Mouse (Mus musculus) skeletal muscle tissue, adult 2 months (tissue): Measurements from ENCODE around the gene Jmy.

ENCODE experiments used
- DNase-seq: peaks from one replicate; pipeline ENCODE4 v3.0.0-alpha.2; 2012; ENCODE audit warnings: low read depth, low spot score

Jmy gene

DNA sequence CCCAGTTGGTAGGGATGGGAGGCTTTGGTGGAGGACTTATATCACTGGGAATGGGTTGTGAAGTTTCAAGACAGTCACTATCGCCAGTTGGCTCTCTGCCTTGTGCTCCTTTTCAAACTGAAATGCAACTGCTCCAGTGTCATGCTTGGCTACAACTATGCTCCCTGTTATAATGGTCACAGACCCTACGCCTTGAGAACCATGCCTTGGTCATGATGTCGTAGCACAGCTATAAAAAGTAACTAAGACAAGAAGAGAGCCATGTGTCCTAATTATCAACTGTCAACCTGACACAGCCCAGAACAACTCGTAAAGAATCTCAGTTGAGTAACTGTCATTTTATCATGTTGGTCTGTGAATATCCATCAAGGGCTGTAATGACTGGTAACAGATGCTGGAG is 41.0 kb downstream of the Jmy start:
- peak; percentile 13 for DNase-seq

DNA sequence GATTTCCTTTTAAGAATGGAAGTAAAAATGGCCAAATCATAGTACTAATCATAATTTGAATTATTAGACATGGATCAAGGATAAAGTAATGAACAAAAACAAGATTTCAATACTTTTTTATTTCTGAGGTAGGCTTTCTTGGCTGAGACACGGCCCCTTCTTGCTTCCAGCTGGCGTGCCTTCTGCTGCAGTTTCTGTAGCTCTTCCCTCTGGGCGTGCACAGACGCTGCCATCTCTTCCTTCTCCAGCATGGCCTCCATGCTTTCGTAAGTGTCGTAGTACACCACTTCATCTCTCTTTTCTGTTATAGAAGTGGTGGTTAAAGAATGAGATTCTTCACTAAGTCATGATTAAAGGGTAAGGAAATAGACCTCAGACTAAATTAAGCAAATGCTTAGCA is 46.3 kb downstream of the Jmy start:
- no peak for DNase-seq

- no peak for DNase-seq
These were observed 59.4 kb downstream of the Jmy start for GRCm38 (mm10) chr13:93440167-93440566.

DNA sequence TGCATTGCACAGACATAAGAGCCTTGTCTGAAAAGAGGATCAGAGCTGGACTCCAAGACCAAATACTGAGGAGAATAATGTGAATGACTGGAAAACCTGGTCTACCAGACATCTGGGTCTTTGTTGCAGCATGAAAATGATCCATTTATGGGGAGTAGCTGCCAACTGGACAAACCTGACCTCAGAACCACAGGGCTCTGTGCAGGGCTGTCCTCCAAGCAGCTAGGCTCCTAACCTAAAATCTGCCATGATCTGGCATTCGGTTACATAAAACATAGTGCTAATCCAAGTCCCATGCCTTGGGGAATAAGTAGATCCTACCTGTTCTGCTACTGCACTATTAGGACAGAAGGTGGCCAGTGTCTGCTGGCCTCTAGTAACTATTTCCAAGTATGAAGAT is 70.4 kb downstream of the Jmy start:
- DNase-seq, result no peak

DNA sequence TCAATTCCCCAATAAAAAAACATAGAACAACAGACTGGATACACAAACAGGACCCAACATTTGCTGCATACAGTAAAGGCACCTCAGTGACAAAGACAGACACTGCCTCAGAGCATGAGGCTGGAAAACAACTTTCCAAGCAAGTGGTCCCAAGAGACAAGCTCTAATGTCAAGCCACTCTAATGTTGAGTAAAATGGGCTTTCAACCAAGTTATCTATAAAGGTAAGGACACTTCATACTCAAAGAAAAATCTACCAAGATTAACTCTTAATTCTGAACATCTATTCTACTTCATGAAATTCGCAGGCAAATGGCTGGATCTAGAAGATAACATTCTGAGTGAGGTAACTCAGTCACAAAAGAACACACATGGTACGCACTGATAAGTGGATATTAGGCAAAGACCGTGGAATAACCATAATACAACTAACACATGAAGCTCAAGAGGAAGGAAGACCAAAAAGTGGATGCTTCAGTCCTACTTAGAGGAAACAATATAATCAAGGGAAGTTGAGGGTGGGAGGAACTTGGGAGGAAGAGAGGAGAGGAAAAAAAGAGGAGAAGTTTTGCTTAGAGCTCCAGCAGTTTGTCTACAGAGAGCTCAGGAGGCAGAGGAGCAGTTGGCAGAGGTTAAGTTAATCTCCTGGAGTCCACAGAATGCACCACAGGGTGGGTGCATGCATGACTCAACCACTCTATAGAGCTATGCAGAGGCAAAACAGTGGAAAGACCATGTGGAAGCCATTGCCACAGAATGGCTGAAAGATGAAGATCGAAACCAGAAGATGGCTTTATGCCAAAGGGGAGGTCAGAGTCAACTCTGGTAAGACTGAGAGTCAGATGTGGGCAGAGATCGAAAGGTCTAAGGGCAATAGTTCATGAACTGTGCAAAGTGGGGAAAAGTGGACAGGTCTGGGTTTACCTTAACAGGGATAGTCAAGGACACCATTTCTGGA is 71.4 kb downstream of the Jmy start:
- DNase-seq, result no peak

- no peak for DNase-seq
These were observed 76.4 kb downstream of the Jmy start for GRCm38 (mm10) chr13:93423224-93423623.

DNA sequence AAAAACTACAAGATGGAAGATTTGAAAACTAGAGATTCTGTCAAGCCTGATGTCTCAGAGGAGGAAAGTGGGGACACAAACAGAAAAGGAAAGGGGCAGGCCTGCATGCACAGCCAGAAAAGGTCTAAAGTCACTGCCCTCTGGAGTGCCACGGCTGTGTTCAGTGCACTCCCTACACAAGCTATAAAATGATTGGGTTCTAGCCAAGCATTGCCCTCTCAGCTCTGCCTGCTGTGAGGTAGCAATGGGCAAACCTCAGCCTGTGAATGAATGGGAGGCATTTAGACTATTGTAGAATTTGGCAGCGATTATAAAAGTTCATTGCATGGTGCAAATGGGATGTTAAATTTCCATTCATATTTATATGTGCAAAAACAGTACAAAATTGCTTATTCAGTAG is 79.8 kb downstream of the Jmy start:
- DNase-seq, result no peak

DNA sequence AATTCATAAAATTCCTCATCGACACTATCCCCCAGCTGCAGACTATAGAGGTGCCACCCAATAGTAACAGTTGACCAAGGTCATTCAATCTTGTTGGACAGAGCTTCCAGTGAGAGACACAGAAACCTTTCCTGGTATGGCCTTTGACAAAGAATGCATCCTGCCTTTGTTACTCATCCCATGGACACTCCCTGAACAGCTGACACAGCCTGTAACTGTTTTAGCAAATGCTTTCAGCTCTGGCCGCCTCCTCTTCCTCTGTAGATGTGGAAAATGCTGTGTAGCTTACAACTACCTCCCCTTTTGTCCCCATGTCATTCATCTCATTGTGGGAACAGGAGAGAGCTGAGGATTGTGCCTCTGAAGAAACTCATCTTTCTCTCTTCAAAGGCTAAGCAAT is 81.3 kb downstream of the Jmy start:
- DNase-seq, result no peak

DNA sequence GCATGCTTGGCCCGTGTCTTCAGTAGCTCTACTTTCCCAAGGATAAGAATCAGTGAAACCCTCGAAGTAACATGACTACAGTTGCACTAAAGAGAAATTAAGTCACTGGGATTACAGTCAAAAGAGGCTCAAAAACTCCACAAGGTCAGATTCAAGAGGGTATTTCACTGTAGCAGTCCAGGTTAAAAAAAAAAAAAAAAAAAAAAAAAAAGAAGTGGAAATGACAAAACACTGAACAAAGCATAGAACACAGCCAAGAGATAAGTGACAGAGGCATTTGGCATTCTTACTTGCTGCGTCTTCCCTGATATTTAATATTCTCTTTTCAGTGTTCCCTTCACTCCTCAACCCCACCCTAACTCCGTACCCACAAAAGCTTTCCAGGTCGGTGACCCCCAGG is 84.6 kb downstream of the Jmy start:
- DNase-seq, result no peak

- no peak for DNase-seq
These were observed 89.3 kb downstream of the Jmy start for GRCm38 (mm10) chr13:93410343-93410742.

- DNase-seq, result no peak
These were observed 92.8 kb downstream of the Jmy start for GRCm38 (mm10) chr13:93406855-93407254.

DNA sequence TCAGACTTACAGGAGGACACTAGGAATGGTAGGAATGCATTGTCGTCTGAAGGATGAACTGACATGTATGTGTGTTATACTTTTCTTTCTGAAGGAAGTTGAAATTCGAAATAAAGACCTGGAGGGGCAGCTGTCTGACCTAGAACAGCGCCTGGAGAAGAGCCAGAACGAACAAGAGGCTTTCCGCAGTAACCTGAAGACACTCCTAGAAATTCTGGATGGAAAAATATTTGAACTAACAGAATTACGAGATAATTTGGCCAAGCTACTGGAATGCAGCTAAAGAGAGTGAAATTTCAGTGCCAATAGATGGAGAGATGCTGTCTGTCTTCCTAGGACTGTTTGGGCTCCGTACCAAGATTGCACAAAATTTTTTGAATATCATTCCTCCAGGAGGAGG is 97.7 kb downstream of the Jmy start:
- DNase-seq, result no peak

- DNase-seq, result peak; percentile 76
These were observed 99.8 kb downstream of the Jmy start for GRCm38 (mm10) chr13:93399710-93400216.

DNA sequence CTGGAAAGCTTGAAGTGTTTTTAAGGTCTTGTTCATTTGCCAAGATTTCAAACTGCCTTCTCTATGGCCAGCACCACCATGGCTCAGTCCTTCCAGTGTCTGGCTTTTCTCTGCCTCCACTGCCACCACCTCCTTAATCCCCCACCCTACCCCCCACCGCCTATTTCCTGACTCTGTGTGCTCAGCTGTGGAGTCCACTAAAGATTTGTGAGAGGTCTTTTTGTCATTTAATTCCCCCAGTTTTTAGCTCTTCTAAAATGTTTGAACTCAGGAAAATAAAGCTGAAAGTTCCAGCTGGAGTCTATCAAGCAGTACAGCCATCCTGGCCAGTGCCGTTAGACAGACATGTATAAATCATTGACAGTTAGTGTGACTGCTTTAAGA is 110.4 kb downstream of the Jmy start:
- no peak for DNase-seq

DNA sequence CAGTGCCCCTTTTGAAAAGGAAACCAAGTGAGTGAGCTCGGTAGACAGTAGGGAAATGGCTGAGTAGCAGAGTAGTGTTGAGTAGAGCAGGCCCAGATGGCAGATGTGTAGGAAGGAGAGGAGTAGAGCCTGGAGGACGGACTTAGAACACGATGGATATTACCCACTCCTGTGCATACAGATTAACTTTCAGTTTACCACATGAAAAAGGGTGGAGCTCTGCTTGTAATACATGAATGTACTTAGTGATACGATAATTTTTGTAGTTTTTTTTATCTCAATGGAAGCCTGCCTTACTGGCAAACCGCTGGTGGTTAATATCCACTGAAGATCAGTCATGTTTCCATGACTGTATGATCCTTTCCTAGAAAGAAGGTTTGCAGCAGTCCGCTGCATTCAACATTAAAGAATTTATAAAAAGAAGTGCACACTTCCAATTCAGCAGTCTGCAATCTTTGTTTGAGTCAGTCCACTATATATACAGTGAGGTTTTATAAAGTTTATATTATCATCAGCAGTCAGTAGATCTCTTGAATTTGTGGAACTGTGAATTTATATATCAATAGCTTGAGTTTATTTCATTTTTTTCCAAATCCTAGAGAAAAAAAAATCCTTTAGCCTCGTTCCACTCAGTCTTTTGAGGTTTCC is 110.9 kb downstream of the Jmy start:
- no peak for DNase-seq

- DNase-seq, result no peak
These were observed 112.2 kb downstream of the Jmy start for GRCm38 (mm10) chr13:93387440-93387839.

- DNase-seq, result no peak
These were observed 114.5 kb downstream of the Jmy start for GRCm38 (mm10) chr13:93385147-93385546.

GRCm38 (mm10) chr13:93384481-93384880 is 115.1 kb downstream of the Jmy start:
- DNase-seq, result no peak

DNA sequence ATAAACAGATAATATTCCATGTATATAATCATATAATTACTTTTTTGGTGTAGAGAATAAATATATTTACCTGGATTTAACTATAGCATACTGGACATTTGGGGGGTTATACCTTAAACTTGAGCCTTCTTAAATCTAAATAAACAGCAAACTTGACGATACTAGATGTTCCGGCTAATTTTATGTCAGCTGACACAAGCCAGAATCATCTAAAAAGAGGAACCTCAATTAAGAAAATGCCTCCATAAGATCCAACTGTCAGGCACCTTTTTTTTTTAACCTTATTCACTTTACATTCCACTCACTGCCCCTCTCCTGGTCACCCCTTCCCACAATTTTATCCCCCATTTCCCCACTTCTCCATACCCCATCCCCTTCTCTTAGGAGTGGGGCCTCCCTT is 116.0 kb downstream of the Jmy start:
- no peak for DNase-seq

DNA sequence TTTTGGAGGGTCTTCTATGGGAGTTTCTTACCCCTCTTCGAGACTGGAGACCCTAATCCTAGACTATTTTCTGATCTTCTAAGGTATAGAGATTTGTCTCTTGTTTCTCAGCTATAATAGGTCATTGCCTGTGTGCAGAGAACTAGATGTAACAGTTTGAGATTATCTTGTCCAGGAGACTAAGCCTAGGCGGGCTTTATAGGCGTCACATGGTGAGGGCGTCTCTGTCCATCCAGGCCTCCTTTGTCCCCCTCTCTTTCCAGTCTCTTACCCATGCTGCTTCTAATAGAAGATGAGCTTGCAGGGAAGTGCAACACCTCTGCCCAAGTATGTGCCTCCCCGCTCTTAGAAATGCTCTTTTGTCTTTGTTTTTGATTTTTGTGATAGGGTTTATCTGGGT is 116.5 kb downstream of the Jmy start:
- DNase-seq, result no peak

GRCm38 (mm10) chr13:93381301-93381700 is 118.3 kb downstream of the Jmy start:
- no peak for DNase-seq

- no peak for DNase-seq
These were observed 119.1 kb downstream of the Jmy start for GRCm38 (mm10) chr13:93380399-93381063.
